Mouse (Mus musculus): ENCODE measurements around the gene Tk1. TPM values are rescaled to one million over a fixed set of nuclear protein-coding genes. Genes with fewer than 3 reads are reported as not detected.
"Not testable (repeated sequence)": the region's sequence is repeated elsewhere in the genome, so short reads cannot be mapped to it uniquely, and the experiment has no call there.

Gene Tk1
- polyA plus RNA-seq, 1 experiment from 2014 or later, result 136 TPM

DNA sequence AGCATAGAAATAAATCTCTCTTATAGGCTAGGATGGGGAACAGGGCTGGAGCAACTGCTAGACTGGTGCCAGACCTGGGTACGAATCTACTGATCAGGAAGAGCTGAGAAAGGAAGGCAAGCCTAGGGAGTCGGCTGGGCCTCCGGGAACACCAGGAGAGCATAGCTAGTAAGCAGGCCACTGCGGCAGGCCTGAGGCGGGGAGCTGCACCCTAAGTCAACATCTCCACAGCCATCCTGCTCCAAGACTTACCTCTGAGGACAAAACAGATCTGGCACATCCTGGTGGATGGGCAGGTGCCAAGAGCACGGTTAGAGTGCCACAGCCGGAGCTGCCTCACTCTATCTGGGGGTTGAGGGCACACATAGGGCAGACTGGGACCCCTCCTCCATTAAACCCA is 5.7 kb downstream of the Tk1 start:
- peaks cover 89% of the 10 kb centered on the region for H3K36me3 ChIP-seq
- H3K9ac ChIP-seq (replicated peaks), result no peak overlapping the region
- no peaks in the 10 kb centered on the region for H3K9me3 ChIP-seq
- H3K4me1 ChIP-seq (replicated peaks), result peaks cover 13% of the 10 kb centered on the region
- H3K4me3 ChIP-seq (replicated peaks), result no peak overlapping the region
- H3K4me2 ChIP-seq, result no peak overlapping the region
- H3K27me3 ChIP-seq, result no peaks in the 10 kb centered on the region
- 96% methylated on average over 7 of the region's 7 CpGs for WGBS
- no peak for ATAC-seq (ENCODE audit: insufficient number of reproducible peaks, insufficient read depth, low FRiP score, low TSS enrichment, low read depth)
- no peak overlapping the region for H3K27ac ChIP-seq

- WGBS, result 65% methylated on average over 8 of the region's 8 CpGs
- Histone ChIP-seq H3K9ac (replicated peaks) (no peak overlapping the region), H3K27me3 (no peaks in the 10 kb centered on the region), H3K4me1 (replicated peaks) (peaks cover 6% of the 10 kb centered on the region), H3K4me2 (no peak overlapping the region), H3K36me3 (peaks cover 100% of the 10 kb centered on the region), H3K9me3 (no peaks in the 10 kb centered on the region), H3K4me3 (replicated peaks) (no peak overlapping the region), H3K27ac (no peak overlapping the region)
- no peak for ATAC-seq (ENCODE audit: insufficient number of reproducible peaks, insufficient read depth, low FRiP score, low TSS enrichment, low read depth)
Measured at GRCm38 (mm10) chr11:117819095-117819494, 6.8 kb downstream of the Tk1 start.

DNA sequence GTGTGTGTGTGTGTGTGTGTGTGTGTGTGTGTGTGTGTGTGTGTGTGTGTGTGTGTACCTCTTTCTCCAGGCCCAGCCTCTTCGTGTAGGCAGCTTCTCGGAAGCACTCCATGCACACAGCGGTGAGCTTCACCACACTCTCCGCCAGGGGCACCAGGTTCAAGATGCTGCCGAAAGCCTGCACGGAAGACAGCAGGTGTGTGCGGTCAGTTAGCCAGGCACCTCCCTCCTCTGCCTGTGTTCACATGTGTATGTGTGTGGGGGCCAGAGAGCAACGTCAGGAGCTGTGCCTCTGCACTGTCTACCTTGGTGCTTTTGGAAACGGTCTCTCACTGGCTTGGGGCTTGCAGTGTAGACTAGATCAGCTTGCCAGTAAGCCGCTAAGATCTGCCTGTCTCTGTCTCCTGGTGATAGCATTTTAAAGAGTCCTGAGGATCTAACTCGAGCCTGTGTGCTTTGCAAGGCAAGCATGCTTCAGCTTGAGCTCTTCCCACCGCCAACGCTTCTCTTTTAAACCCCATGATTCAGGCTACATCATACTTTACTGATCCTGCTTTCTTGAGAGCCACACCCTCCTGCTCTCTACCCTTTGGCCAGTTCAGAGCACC is 9.4 kb downstream of the Tk1 start:
- H3K4me2 ChIP-seq, result no peak overlapping the region
- H3K27ac ChIP-seq, result no peak overlapping the region
- H3K36me3 ChIP-seq, result peaks cover 98% of the 10 kb centered on the region
- H3K9me3 ChIP-seq, result no peaks in the 10 kb centered on the region
- H3K9ac ChIP-seq (replicated peaks), result no peak overlapping the region
- H3K27me3 ChIP-seq, result no peaks in the 10 kb centered on the region
- ATAC-seq (ENCODE audit: insufficient number of reproducible peaks, insufficient read depth, low FRiP score, low TSS enrichment, low read depth), result no peak
- 85% methylated on average over 13 of the region's 13 CpGs for WGBS
- no peak overlapping the region for H3K4me3 ChIP-seq (replicated peaks)
- peaks cover 4% of the 10 kb centered on the region; the same call in 1 of the 2 replicates for H3K4me1 ChIP-seq (replicated peaks)

DNA sequence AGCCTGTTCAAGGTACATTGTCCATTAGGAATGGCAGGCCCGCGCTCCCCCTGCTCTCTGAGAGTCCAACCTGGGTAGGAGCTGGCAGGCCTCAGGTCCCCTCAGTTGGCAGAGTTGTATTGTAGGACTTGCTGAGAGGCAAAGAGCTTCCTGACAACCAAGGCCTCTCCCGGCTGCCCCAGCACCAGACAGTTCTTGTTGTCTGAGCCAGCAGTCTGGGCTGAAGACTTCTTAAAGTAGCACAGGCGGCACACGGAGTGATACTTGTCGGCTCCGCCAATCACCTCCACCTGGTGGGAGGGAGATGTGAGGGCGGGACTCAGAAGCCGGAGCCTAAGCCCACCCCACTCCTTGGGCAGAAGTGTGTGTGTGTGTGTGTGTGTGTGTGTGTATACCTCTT is 10.0 kb downstream of the Tk1 start:
- not testable (repeated sequence) for H3K27me3 ChIP-seq; H3K4me2 ChIP-seq; H3K4me3 ChIP-seq (replicated peaks); H3K27ac ChIP-seq; H3K4me1 ChIP-seq (replicated peaks); H3K9ac ChIP-seq (replicated peaks); H3K9me3 ChIP-seq; ATAC-seq (ENCODE audit: insufficient number of reproducible peaks, insufficient read depth, low FRiP score, low TSS enrichment, low read depth)
- peaks cover 91% of the 10 kb centered on the region for H3K36me3 ChIP-seq
- WGBS, result 79% methylated on average over 9 of the region's 9 CpGs

GRCm38 (mm10) chr11:117814704-117815366 is 11.1 kb downstream of the Tk1 start:
- Histone ChIP-seq H3K4me3 (replicated peaks) (no peak overlapping the region), H3K27ac (no peak overlapping the region), H3K4me2 (no peak overlapping the region), H3K9me3 (no peaks in the 10 kb centered on the region), H3K27me3 (no peaks in the 10 kb centered on the region), H3K4me1 (replicated peaks) (peaks cover 20% of the 10 kb centered on the region), H3K9ac (replicated peaks) (no peak overlapping the region), H3K36me3 (peaks cover 81% of the 10 kb centered on the region)
- no peak for ATAC-seq (ENCODE audit: insufficient number of reproducible peaks, insufficient read depth, low FRiP score, low TSS enrichment, low read depth)
- WGBS, result 95% methylated on average over 6 of the region's 6 CpGs

GRCm38 (mm10) chr11:117813867-117814266 is 12.0 kb downstream of the Tk1 start:
- Histone ChIP-seq H3K9me3 (no peaks in the 10 kb centered on the region), H3K9ac (replicated peaks) (no peak overlapping the region), H3K4me3 (replicated peaks) (no peak overlapping the region), H3K27me3 (no peaks in the 10 kb centered on the region), H3K4me2 (no peak overlapping the region), H3K27ac (no peak overlapping the region), H3K36me3 (peaks cover 72% of the 10 kb centered on the region), H3K4me1 (replicated peaks) (peaks cover 23% of the 10 kb centered on the region)
- ATAC-seq (ENCODE audit: insufficient number of reproducible peaks, insufficient read depth, low FRiP score, low TSS enrichment, low read depth), result no peak
- WGBS, result 88% methylated on average over 5 of the region's 5 CpGs

DNA sequence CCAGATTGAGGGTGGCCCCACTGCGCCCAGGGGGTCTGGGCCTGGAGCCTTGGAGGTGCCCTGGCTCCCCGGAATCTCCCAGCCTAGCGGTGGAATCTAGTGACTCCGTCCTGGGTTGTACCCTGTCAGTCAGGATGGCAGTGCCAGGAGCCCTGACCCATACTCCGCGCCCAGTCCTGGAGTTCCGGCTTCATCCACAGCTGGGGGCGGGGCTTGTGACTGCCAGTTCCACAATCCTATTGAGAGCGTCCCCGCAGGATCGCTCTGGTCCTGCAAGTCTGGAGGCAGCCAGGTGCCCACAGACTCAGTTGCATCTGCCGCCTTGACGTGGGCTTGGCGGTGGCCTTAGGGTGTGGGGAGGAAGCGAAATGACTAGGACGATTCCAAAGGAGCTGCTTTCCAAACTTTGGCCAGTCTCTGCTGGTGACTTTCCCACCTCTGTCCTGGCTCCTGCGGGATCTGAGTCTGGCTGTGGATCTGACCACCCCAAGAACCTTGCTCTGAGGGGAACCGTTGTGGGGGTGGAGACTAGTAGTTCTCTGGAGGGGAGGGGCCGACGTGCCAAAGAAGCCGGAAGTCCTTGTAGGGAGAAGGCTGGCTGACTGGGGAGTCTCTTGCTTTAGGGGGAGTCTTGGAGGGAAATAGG is 15.4 kb downstream of the Tk1 start:
- peaks cover 38% of the 10 kb centered on the region for H3K36me3 ChIP-seq
- peak overlapping the region; percentile 99 for H3K4me2 ChIP-seq
- H3K9me3 ChIP-seq, result no peaks in the 10 kb centered on the region
- peak; percentile 71 for ATAC-seq (ENCODE audit: insufficient number of reproducible peaks, insufficient read depth, low FRiP score, low TSS enrichment, low read depth)
- H3K27me3 ChIP-seq, result no peaks in the 10 kb centered on the region
- WGBS, result 1% methylated on average over 21 of the region's 21 CpGs
- peaks cover 23% of the 10 kb centered on the region for H3K4me1 ChIP-seq (replicated peaks)
- H3K4me3 ChIP-seq (replicated peaks), result peak overlapping the region; percentile 87
- H3K9ac ChIP-seq (replicated peaks), result peak overlapping the region; percentile 74; the same call in 1 of the 2 replicates
- peak overlapping the region; percentile 29; the same call in 1 of the 2 replicates for H3K27ac ChIP-seq

- peak within 1 kb of the TSS; percentile 99 for H3K4me2 ChIP-seq
- H3K27me3 ChIP-seq, result no peaks in the 10 kb centered on the region
- peak within 1 kb of the TSS; percentile 74 for H3K9ac ChIP-seq (replicated peaks)
- H3K9me3 ChIP-seq, result no peaks in the 10 kb centered on the region
- peaks cover 30% of the 10 kb centered on the region for H3K36me3 ChIP-seq
- H3K27ac ChIP-seq, result peak within 1 kb of the TSS; percentile 29; the same call in 1 of the 2 replicates
- H3K4me1 ChIP-seq (replicated peaks), result peaks cover 23% of the 10 kb centered on the region
- peak; percentile 27; the same call in 1 of the 2 replicates for ATAC-seq (ENCODE audit: insufficient number of reproducible peaks, insufficient read depth, low FRiP score, low TSS enrichment, low read depth)
- under 1% methylated on average over 75 of the region's 75 CpGs for WGBS
- H3K4me3 ChIP-seq (replicated peaks), result peak within 1 kb of the TSS; percentile 87
Measured at GRCm38 (mm10) chr11:117809407-117810311, 16.2 kb downstream of the Tk1 start, which contains the start of the genes Gm20708 and Syngr2. Gene Gm20708, plus strand, starts transcription at chr11:117809668. Gene Syngr2, plus strand, starts transcription at chr11:117809668.

DNA sequence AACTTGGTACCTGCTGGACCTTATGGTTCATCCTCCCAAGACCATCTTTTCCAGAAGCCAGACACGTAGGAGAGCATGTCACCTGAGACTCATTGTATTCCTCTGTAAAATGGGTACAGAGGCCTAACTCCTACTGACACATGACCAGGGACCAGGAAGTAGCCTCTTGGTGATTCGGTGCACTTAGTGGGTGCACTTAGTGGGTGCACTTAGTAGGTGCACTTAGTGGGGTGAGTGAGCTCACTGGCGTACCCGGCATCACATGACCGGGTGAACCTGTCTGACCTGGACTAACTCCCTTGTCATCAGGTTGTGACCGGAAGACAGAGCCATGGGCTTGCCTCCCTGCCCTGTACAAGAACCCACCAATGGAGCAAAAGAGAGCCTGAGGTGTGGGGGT is 19.1 kb downstream of the Tk1 start:
- Histone ChIP-seq H3K9me3 (no peaks in the 10 kb centered on the region), H3K4me2 (no peak overlapping the region), H3K36me3 (peaks cover under 1% of the 10 kb centered on the region; the same call in 1 of the 2 replicates), H3K27ac (no peak overlapping the region), H3K4me3 (replicated peaks) (no peak overlapping the region), H3K4me1 (replicated peaks) (peaks cover 23% of the 10 kb centered on the region), H3K27me3 (no peaks in the 10 kb centered on the region), H3K9ac (replicated peaks) (no peak overlapping the region)
- 93% methylated on average over 6 of the region's 6 CpGs for WGBS
- no peak for ATAC-seq (ENCODE audit: insufficient number of reproducible peaks, insufficient read depth, low FRiP score, low TSS enrichment, low read depth)

GRCm38 (mm10) chr11:117803166-117803688 is 22.7 kb downstream of the Tk1 start:
- Histone ChIP-seq H3K4me1 (replicated peaks) (peaks cover 8% of the 10 kb centered on the region), H3K9me3 (no peaks in the 10 kb centered on the region), H3K4me2 (no peak overlapping the region), H3K36me3 (no peaks in the 10 kb centered on the region), H3K27ac (no peak overlapping the region), H3K9ac (replicated peaks) (no peak overlapping the region), H3K27me3 (peaks cover 4% of the 10 kb centered on the region; the same call in 1 of the 2 replicates), H3K4me3 (replicated peaks) (no peak overlapping the region)
- 86% methylated on average over 3 of the region's 3 CpGs for WGBS
- ATAC-seq (ENCODE audit: insufficient number of reproducible peaks, insufficient read depth, low FRiP score, low TSS enrichment, low read depth), result no peak

All from limb, embryonic 12.5 days (tissue).